Mouse (Mus musculus): ENCODE data around the gene Sh3pxd2a. TPM values are rescaled to one million over a fixed set of nuclear protein-coding genes. Genes with fewer than 3 reads are reported as not detected.

Gene Sh3pxd2a
- total and polyA plus RNA-seq, 3 experiments: 3.9 to 11.3 TPM; not detected in 1

GRCm38 (mm10) chr19:47317063-47317938 lies 146.9 kb downstream of the Sh3pxd2a start:
- Histone ChIP-seq H3K36me3 (ENCODE audit: control insufficient read depth in 1 of 2, insufficient read depth in 2 of 2, low read length in 2 of 2) (no peaks in the 10 kb centered on the region; a peak in 1 of 4 replicates), H3K27ac (ENCODE audit: control insufficient read depth, low read depth, low read length) (no peak overlapping the region), H3K4me3 (ENCODE audit: control insufficient read depth in 1 of 2, insufficient read depth in 1 of 2, low read depth in 2 of 2, low read length in 2 of 2) (no peak overlapping the region), H3K9ac (ENCODE audit: control insufficient read depth, low read depth, low read length, poor library complexity, severe bottlenecking) (no peak overlapping the region), H3K4me1 (ENCODE audit: control insufficient read depth in 1 of 2, insufficient read depth in 2 of 2, low read length in 2 of 2) (peaks cover 0 to 10% of the 10 kb centered on the region in 2 experiments; a peak in 2 of 4 replicates), H3K27me3 (ENCODE audit: control insufficient read depth in 1 of 2, insufficient read depth in 2 of 2, low read length in 2 of 2) (no peaks in the 10 kb centered on the region; a peak in 1 of 4 replicates), H3K79me2 (ENCODE audit: control insufficient read depth, insufficient read depth, low read length, poor library complexity) (no peaks in the 10 kb centered on the region; the same call in 1 of the 2 replicates), H3K9me3 (replicated peaks; ENCODE audit: insufficient read depth, low read length) (no peaks in the 10 kb centered on the region)
- DNase-seq (ENCODE audit: low read depth, low spot score): no peak
- no peak for TF ChIP-seq GATA1 (IDR thresholded peaks at IDR 0.05; ENCODE audit: low read depth, low read length)
- TF ChIP-seq MYC (IDR thresholded peaks at IDR 0.05; ENCODE audit: low read depth, low read length): no peak
- no peak for TF ChIP-seq USF1 (IDR thresholded peaks at IDR 0.05; ENCODE audit: low read depth, low read length)
- no peak for TF ChIP-seq NRF1 (IDR thresholded peaks at IDR 0.05; ENCODE audit: insufficient read depth, low read depth, low read length, poor library complexity, severe bottlenecking)
- TF ChIP-seq MAZ (IDR thresholded peaks at IDR 0.05; ENCODE audit: low read depth, low read length): no peak
- TF ChIP-seq MXI1 (IDR thresholded peaks at IDR 0.05; ENCODE audit: low read depth, low read length): no peak
- TF ChIP-seq HCFC1 (IDR thresholded peaks at IDR 0.05; ENCODE audit: low read depth, low read length): no peak
- TF ChIP-seq UBTF (IDR thresholded peaks at IDR 0.05; ENCODE audit: borderline replicate concordance, insufficient read depth, low read depth, low read length): no peak
- no peak for TF ChIP-seq POLR2AphosphoS5 (IDR thresholded peaks at IDR 0.05; ENCODE audit: borderline replicate concordance, low read depth, low read length)
- TF ChIP-seq E2F4 (IDR thresholded peaks at IDR 0.05; ENCODE audit: borderline replicate concordance, low read depth, low read length): no peak
- TF ChIP-seq NELFE (IDR thresholded peaks at IDR 0.05; ENCODE audit: low read depth, low read length): no peak

GRCm38 (mm10) chr19:47316288-47317062 lies 147.7 kb downstream of the Sh3pxd2a start:
- Histone ChIP-seq H3K36me3 (ENCODE audit: control insufficient read depth in 1 of 2, insufficient read depth in 2 of 2, low read length in 2 of 2) (no peaks in the 10 kb centered on the region; a peak in 1 of 4 replicates), H3K27ac (ENCODE audit: control insufficient read depth, low read depth, low read length) (no peak overlapping the region), H3K79me2 (ENCODE audit: control insufficient read depth, insufficient read depth, low read length, poor library complexity) (no peaks in the 10 kb centered on the region; the same call in 1 of the 2 replicates), H3K4me3 (ENCODE audit: control insufficient read depth in 1 of 2, insufficient read depth in 1 of 2, low read depth in 2 of 2, low read length in 2 of 2) (no peak overlapping the region), H3K9me3 (replicated peaks; ENCODE audit: insufficient read depth, low read length) (no peaks in the 10 kb centered on the region), H3K27me3 (ENCODE audit: control insufficient read depth in 1 of 2, insufficient read depth in 2 of 2, low read length in 2 of 2) (no peaks in the 10 kb centered on the region; a peak in 1 of 4 replicates), H3K9ac (ENCODE audit: control insufficient read depth, low read depth, low read length, poor library complexity, severe bottlenecking) (no peak overlapping the region), H3K4me1 (ENCODE audit: control insufficient read depth in 1 of 2, insufficient read depth in 2 of 2, low read length in 2 of 2) (peaks cover 0 to 10% of the 10 kb centered on the region in 2 experiments; a peak in 2 of 4 replicates)
- no peak for DNase-seq (ENCODE audit: low read depth, low spot score)
- TF ChIP-seq ETS1 (IDR thresholded peaks at IDR 0.05; ENCODE audit: low read depth, low read length) (no peak), ZNF384 (IDR thresholded peaks at IDR 0.05; ENCODE audit: low read depth, low read length) (no peak), USF1 (IDR thresholded peaks at IDR 0.05; ENCODE audit: low read depth, low read length) (no peak), HCFC1 (IDR thresholded peaks at IDR 0.05; ENCODE audit: low read depth, low read length) (no peak), MYC (IDR thresholded peaks at IDR 0.05; ENCODE audit: low read depth, low read length) (no peak), TBP (IDR thresholded peaks at IDR 0.05; ENCODE audit: low read depth, low read length) (no peak), ZC3H11A (IDR thresholded peaks at IDR 0.05; ENCODE audit: low read depth, low read length) (no peak), BHLHE40 (IDR thresholded peaks at IDR 0.05; ENCODE audit: borderline replicate concordance, low read depth, low read length) (no peak), MAFK (IDR thresholded peaks at IDR 0.05; ENCODE audit: borderline replicate concordance, low read depth, low read length) (no peak), EP300 (IDR thresholded peaks at IDR 0.05; ENCODE audit: low read depth in 1 of 2, low read length in 2 of 2) (no peak), TCF12 (IDR thresholded peaks at IDR 0.05; ENCODE audit: low read depth, low read length) (no peak), MAZ (IDR thresholded peaks at IDR 0.05; ENCODE audit: low read depth, low read length) (no peak), UBTF (IDR thresholded peaks at IDR 0.05; ENCODE audit: borderline replicate concordance, insufficient read depth, low read depth, low read length) (no peak), MXI1 (IDR thresholded peaks at IDR 0.05; ENCODE audit: low read depth, low read length) (no peak), MAX (IDR thresholded peaks at IDR 0.05; ENCODE audit: low read length) (no peak), ELF1 (IDR thresholded peaks at IDR 0.05; ENCODE audit: low read depth, low read length) (no peak), MEF2A (IDR thresholded peaks at IDR 0.05; ENCODE audit: extremely low read depth, insufficient replicate concordance, low read depth, low read length, poor library complexity, severe bottlenecking) (no peak), GABPA (IDR thresholded peaks at IDR 0.05; ENCODE audit: low read depth, low read length) (no peak)
